Mouse (Mus musculus) forelimb bud, embryonic 11.5 days (tissue): ENCODE results near the gene Rnf157.

Experiments used
- DNase-seq: peaks from one replicate; pipeline ENCODE4 v3.0.0-alpha.2; 2012; ENCODE audit warnings: low read depth, low spot score

Gene Rnf157

GRCm38 (mm10) chr11:116337000-116337399, 75.8 kb downstream of the Rnf157 start:
- no peak for DNase-seq

- DNase-seq, result no peak
Observed at GRCm38 (mm10) chr11:116336393-116336792, 76.4 kb downstream of the Rnf157 start.

GRCm38 (mm10) chr11:116335244-116336036, 77.4 kb downstream of the Rnf157 start, which contains the start of gene Foxj1:
Gene Foxj1, minus strand, starts transcription at chr11:116335399.
- DNase-seq, result peak; percentile 93

GRCm38 (mm10) chr11:116334417-116334782, 78.4 kb downstream of the Rnf157 start:
- DNase-seq, result no peak

GRCm38 (mm10) chr11:116333526-116334416, 79.1 kb downstream of the Rnf157 start:
- DNase-seq, result no peak

- DNase-seq, result no peak
Observed at GRCm38 (mm10) chr11:116332983-116333270, 79.9 kb downstream of the Rnf157 start.

- no peak for DNase-seq
Observed at GRCm38 (mm10) chr11:116332232-116332982, 80.4 kb downstream of the Rnf157 start.

GRCm38 (mm10) chr11:116330211-116330518, 82.7 kb downstream of the Rnf157 start:
- DNase-seq, result no peak

GRCm38 (mm10) chr11:116329314-116330210, 83.3 kb downstream of the Rnf157 start:
- DNase-seq, result no peak

GRCm38 (mm10) chr11:116326963-116327603, 85.7 kb downstream of the Rnf157 start:
- DNase-seq, result no peak

- DNase-seq, result peak; percentile 69
Observed at GRCm38 (mm10) chr11:116318719-116319659, 93.8 kb downstream of the Rnf157 start.

- DNase-seq, result no peak
Observed at GRCm38 (mm10) chr11:116312359-116312758, 100.5 kb downstream of the Rnf157 start.

- no peak for DNase-seq
Observed at GRCm38 (mm10) chr11:116311169-116311568, 101.7 kb downstream of the Rnf157 start.

GRCm38 (mm10) chr11:116309601-116310000, 103.2 kb downstream of the Rnf157 start:
- DNase-seq, result no peak

GRCm38 (mm10) chr11:116307762-116308531, 104.9 kb downstream of the Rnf157 start:
- no peak for DNase-seq

GRCm38 (mm10) chr11:116307019-116307725, 105.7 kb downstream of the Rnf157 start, which contains the start of gene Exoc7:
Gene Exoc7, minus strand, starts transcription at chr11:116307233.
- no peak for DNase-seq

GRCm38 (mm10) chr11:116306126-116306982, 106.5 kb downstream of the Rnf157 start:
- DNase-seq, result peak; percentile 91
